Mouse (Mus musculus): Measurements from ENCODE around the gene Gm8356. TPM values are rescaled to one million over a fixed set of nuclear protein-coding genes. Genes with fewer than 3 reads are reported as not detected.

Gene Gm8356
- not detected for total RNA-seq (2023)

DNA sequence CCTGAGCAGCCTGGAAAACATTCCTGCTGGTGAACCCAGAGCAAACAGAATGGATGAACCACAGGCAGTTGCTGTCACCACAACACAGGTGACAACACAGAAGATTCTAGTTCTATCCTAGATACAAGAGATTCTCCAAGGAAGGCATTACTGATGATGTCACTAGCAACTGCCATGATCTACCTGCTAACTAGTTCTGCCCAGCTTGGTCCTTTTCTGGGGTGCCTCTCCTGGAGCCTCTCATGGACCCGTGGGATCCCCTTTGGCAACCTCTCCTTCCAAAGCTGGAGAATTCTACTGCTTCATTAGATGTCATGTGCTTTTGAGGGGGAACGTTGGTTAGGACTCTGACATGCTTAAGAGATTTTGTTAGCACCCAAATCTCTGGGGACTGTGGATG lies at the start of gene Gm8356:
Gm8356 (minus strand) TSS at position 101 of the 400 bp plus-strand sequence.

Other genes with a start within 250 kb of the Gm8356 start
- not detected for gene Gm21103, start 232.4 kb downstream of the Gm8356 start, total RNA-seq (2023)
- gene Gm3618, start 193.6 kb downstream of the Gm8356 start, total RNA-seq (2023) = not detected
- gene Gm16440, start 147.0 kb downstream of the Gm8356 start, total RNA-seq (2023) = not detected
- under 1 TPM in 1 of 2 experiments, not detected in 1; 0.59 TPM for gene Gm3591, start 124.8 kb downstream of the Gm8356 start, total RNA-seq (2023)
- gene Gm3594, start 92.7 kb downstream of the Gm8356 start, total RNA-seq (2023) = not detected
- not detected for gene Gm3629, start 53.3 kb upstream of the Gm8356 start, total RNA-seq (2023)
- not detected for gene Gm3460, start 85.1 kb upstream of the Gm8356 start, total RNA-seq (2023)
- not detected for gene Gm10251, start 146.9 kb upstream of the Gm8356 start, total RNA-seq (2023)
- not detected for gene Gm8050, start 183.0 kb upstream of the Gm8356 start, total RNA-seq (2023)
- gene Gm3636, start 205.0 kb upstream of the Gm8356 start, total RNA-seq (2023) = 1 to 10 TPM; 1.0 to 2.0 TPM
- gene Gm8362, start 237.1 kb upstream of the Gm8356 start, total RNA-seq (2023) = not detected

Data from B cell, adult 67 days (primary cell).